Mouse (Mus musculus): Measurements from ENCODE around the gene Adam17. TPM values are rescaled to one million over a fixed set of nuclear protein-coding genes. Genes with fewer than 3 reads are reported as not detected.
A peak's percentile ranks its signal among the peaks of the same experiment; 100 is the strongest.

Gene Adam17
- polyA plus RNA-seq, 1 experiment from 2014 or later, result 15.6 TPM

- Histone ChIP-seq H3K4me1 (peaks cover 22% of the 10 kb centered on the region), H3K4me3 (replicated peaks) (no peak overlapping the region), H3K36me3 (no peaks in the 10 kb centered on the region), H3K9me3 (replicated peaks) (no peaks in the 10 kb centered on the region), H3K9ac (replicated peaks) (no peak overlapping the region), H3K4me2 (no peak overlapping the region), H3K27ac (replicated peaks) (no peak overlapping the region), H3K27me3 (replicated peaks) (no peaks in the 10 kb centered on the region)
- 62% methylated on average over 3 of the region's 3 CpGs for WGBS
- no peak for ATAC-seq (ENCODE audit: low FRiP score)
These were observed 2.1 kb upstream of the Adam17 start for GRCm38 (mm10) chr12:21375376-21376157.

GRCm38 (mm10) chr12:21373820-21374475 is 516 bp upstream of the Adam17 start:
- Histone ChIP-seq H3K36me3 (no peaks in the 10 kb centered on the region), H3K4me3 (replicated peaks) (peak overlapping the region; percentile 80), H3K4me1 (peaks cover 22% of the 10 kb centered on the region), H3K27ac (replicated peaks) (peak overlapping the region; percentile 96), H3K9me3 (replicated peaks) (no peaks in the 10 kb centered on the region), H3K9ac (replicated peaks) (peak overlapping the region; percentile 91), H3K27me3 (replicated peaks) (no peaks in the 10 kb centered on the region), H3K4me2 (peak overlapping the region; percentile 81)
- peak; percentile 49 for ATAC-seq (ENCODE audit: low FRiP score)
- 5% methylated on average over 24 of the region's 24 CpGs for WGBS

GRCm38 (mm10) chr12:21370035-21370611 is 3.3 kb downstream of the Adam17 start:
- 98% methylated on average over 1 of the region's 1 CpGs for WGBS

GRCm38 (mm10) chr12:21369087-21369410 is 4.4 kb downstream of the Adam17 start:
- no peak for ATAC-seq (ENCODE audit: low FRiP score)
- WGBS, result 94% methylated on average over 5 of the region's 5 CpGs
- Histone ChIP-seq H3K4me1 (peaks cover 14% of the 10 kb centered on the region), H3K9me3 (replicated peaks) (no peaks in the 10 kb centered on the region), H3K36me3 (no peaks in the 10 kb centered on the region), H3K9ac (replicated peaks) (no peak overlapping the region), H3K27ac (replicated peaks) (no peak overlapping the region), H3K4me3 (replicated peaks) (no peak overlapping the region), H3K27me3 (replicated peaks) (no peaks in the 10 kb centered on the region), H3K4me2 (no peak overlapping the region)

More at GRCm38 (mm10) chr12:21370035-21370611, 3.3 kb downstream of the Adam17 start:
- H3K9ac ChIP-seq (replicated peaks), result no peak overlapping the region
- H3K36me3 ChIP-seq, result no peaks in the 10 kb centered on the region
- H3K9me3 ChIP-seq (replicated peaks), result no peaks in the 10 kb centered on the region
- H3K27me3 ChIP-seq (replicated peaks), result no peaks in the 10 kb centered on the region
- H3K4me3 ChIP-seq (replicated peaks), result no peak overlapping the region
- no peak for ATAC-seq (ENCODE audit: low FRiP score)
- H3K4me2 ChIP-seq, result no peak overlapping the region
- H3K4me1 ChIP-seq, result peaks cover 22% of the 10 kb centered on the region
- no peak overlapping the region for H3K27ac ChIP-seq (replicated peaks)

- H3K9ac ChIP-seq (replicated peaks), result no peak overlapping the region
- H3K9me3 ChIP-seq (replicated peaks), result no peaks in the 10 kb centered on the region
- no peak overlapping the region for H3K4me2 ChIP-seq
- WGBS, result 92% methylated on average over 9 of the region's 9 CpGs
- ATAC-seq (ENCODE audit: low FRiP score), result no peak
- no peak overlapping the region for H3K27ac ChIP-seq (replicated peaks)
- no peak overlapping the region for H3K4me3 ChIP-seq (replicated peaks)
- H3K4me1 ChIP-seq, result peaks cover 14% of the 10 kb centered on the region
- H3K36me3 ChIP-seq, result no peaks in the 10 kb centered on the region
- no peaks in the 10 kb centered on the region for H3K27me3 ChIP-seq (replicated peaks)
These were observed 4.9 kb downstream of the Adam17 start for GRCm38 (mm10) chr12:21368376-21369086.

- 89% methylated on average over 10 of the region's 10 CpGs for WGBS
- ATAC-seq (ENCODE audit: low FRiP score), result no peak
- Histone ChIP-seq H3K36me3 (no peaks in the 10 kb centered on the region), H3K27me3 (replicated peaks) (no peaks in the 10 kb centered on the region), H3K27ac (replicated peaks) (no peak overlapping the region), H3K4me1 (no peaks in the 10 kb centered on the region), H3K9ac (replicated peaks) (no peak overlapping the region), H3K4me2 (no peak overlapping the region), H3K9me3 (replicated peaks) (no peaks in the 10 kb centered on the region), H3K4me3 (replicated peaks) (no peak overlapping the region)
These were observed 8.6 kb downstream of the Adam17 start for GRCm38 (mm10) chr12:21364624-21365435.

- Histone ChIP-seq H3K36me3 (no peaks in the 10 kb centered on the region), H3K27me3 (replicated peaks) (no peaks in the 10 kb centered on the region), H3K4me3 (replicated peaks) (no peak overlapping the region), H3K9ac (replicated peaks) (no peak overlapping the region), H3K9me3 (replicated peaks) (no peaks in the 10 kb centered on the region), H3K4me2 (no peak overlapping the region), H3K4me1 (no peaks in the 10 kb centered on the region), H3K27ac (replicated peaks) (no peak overlapping the region)
- ATAC-seq (ENCODE audit: low FRiP score), result no peak
- WGBS, result 94% methylated on average over 3 of the region's 3 CpGs
These were observed 10.2 kb downstream of the Adam17 start for GRCm38 (mm10) chr12:21363195-21363594.

GRCm38 (mm10) chr12:21362686-21363085 is 10.7 kb downstream of the Adam17 start:
- H3K4me3 ChIP-seq (replicated peaks), result no peak overlapping the region
- 85% methylated on average over 2 of the region's 2 CpGs for WGBS
- no peaks in the 10 kb centered on the region for H3K4me1 ChIP-seq
- no peaks in the 10 kb centered on the region for H3K27me3 ChIP-seq (replicated peaks)
- no peak overlapping the region for H3K4me2 ChIP-seq
- no peaks in the 10 kb centered on the region for H3K36me3 ChIP-seq
- H3K27ac ChIP-seq (replicated peaks), result no peak overlapping the region
- no peak overlapping the region for H3K9ac ChIP-seq (replicated peaks)
- H3K9me3 ChIP-seq (replicated peaks), result no peaks in the 10 kb centered on the region
- no peak for ATAC-seq (ENCODE audit: low FRiP score)

- no peaks in the 10 kb centered on the region for H3K4me1 ChIP-seq
- ATAC-seq (ENCODE audit: low FRiP score), result no peak
- H3K9me3 ChIP-seq (replicated peaks), result no peaks in the 10 kb centered on the region
- H3K27ac ChIP-seq (replicated peaks), result no peak overlapping the region
- no peak overlapping the region for H3K4me2 ChIP-seq
- H3K9ac ChIP-seq (replicated peaks), result no peak overlapping the region
- H3K4me3 ChIP-seq (replicated peaks), result no peak overlapping the region
- H3K36me3 ChIP-seq, result peaks cover 36% of the 10 kb centered on the region
- H3K27me3 ChIP-seq (replicated peaks), result no peaks in the 10 kb centered on the region
- WGBS, result 96% methylated on average over 8 of the region's 8 CpGs
These were observed 19.8 kb downstream of the Adam17 start for GRCm38 (mm10) chr12:21353681-21354080.

GRCm38 (mm10) chr12:21350113-21350876 is 23.1 kb downstream of the Adam17 start:
- Histone ChIP-seq H3K36me3 (peaks cover 45% of the 10 kb centered on the region), H3K4me2 (no peak overlapping the region), H3K9ac (replicated peaks) (no peak overlapping the region), H3K27me3 (replicated peaks) (no peaks in the 10 kb centered on the region), H3K27ac (replicated peaks) (no peak overlapping the region), H3K4me3 (replicated peaks) (no peak overlapping the region), H3K9me3 (replicated peaks) (no peaks in the 10 kb centered on the region), H3K4me1 (no peaks in the 10 kb centered on the region)
- WGBS, result 45% methylated on average over 7 of the region's 7 CpGs
- no peak for ATAC-seq (ENCODE audit: low FRiP score)

All from neural tube, embryonic 15.5 days (tissue).